Mouse (Mus musculus) testis, adult 2 months (tissue): ENCODE measurements around the gene Ank3.

Experiments
- CTCF ChIP-seq: fragments of 200-500 bp; IDR thresholded peaks from 2 replicates; pipeline ENCODE4 v1.5.1; 2012; ENCODE audit warnings: low read depth, mild to moderate bottlenecking, inconsistent platforms, low read length, moderate library complexity; ENCODE audit not compliant: control insufficient read depth, insufficient read depth, insufficient replicate concordance
- POLR2A ChIP-seq: fragments of 200-500 bp; IDR thresholded peaks from 2 replicates; pipeline ENCODE4 v1.6.1; 2012; ENCODE audit warnings: low read depth, mild to moderate bottlenecking, inconsistent platforms, low read length, moderate library complexity; ENCODE audit not compliant: control insufficient read depth

GRCm38 (mm10) chr10:69762977-69763376, 364.4 kb downstream of the Ank3 start:
- TF ChIP-seq POLR2A (no peak), CTCF (no peak)
